Mouse (Mus musculus): ENCODE results near the gene Cox7a2.

- TF ChIP-seq POLR2A (IDR thresholded peaks at IDR 0.05; ENCODE audit: low read depth, low read length), result no peak; the same call in 1 of the 2 replicates
- no peak for TF ChIP-seq CTCF (IDR thresholded peaks at IDR 0.05; ENCODE audit: extremely low read depth, insufficient read length, insufficient replicate concordance, low read depth, low read length)
These were observed 41.0 kb downstream of the Cox7a2 start, which contains the start of gene Col12a1 for GRCm38 (mm10) chr9:79718481-79719370.
